Mouse (Mus musculus) thymus, adult 2 months (tissue): ENCODE results near the gene AW822073. TPM values are rescaled to one million over a fixed set of nuclear protein-coding genes. Genes with fewer than 3 reads are reported as not detected.

Source experiments
- DNase-seq: peaks from one replicate; pipeline ENCODE4 v3.0.0; 2021
- H3K27ac ChIP-seq: fragments of 200-500 bp; 2 replicates; pipeline ENCODE4 v1.5.1; 2012; ENCODE audit warnings: low read length, control low read depth; ENCODE audit not compliant: control insufficient read depth, insufficient read depth
- H3K27me3 ChIP-seq: fragments of 200-500 bp; 2 replicates; pipeline ENCODE4 v1.6.1; 2012; ENCODE audit warnings: mild to moderate bottlenecking, low read length, moderate library complexity, mixed read lengths; ENCODE audit not compliant: control insufficient read depth, insufficient read depth
- H3K36me3 ChIP-seq: fragments of 200-500 bp; 2 replicates; pipeline ENCODE4 v1.6.1; 2012; ENCODE audit warnings: mild to moderate bottlenecking, low read length, moderate library complexity; ENCODE audit not compliant: control insufficient read depth, insufficient read depth
- H3K4me1 ChIP-seq: fragments of 200-500 bp; replicated peaks from 2 replicates; pipeline ENCODE4 v1.6.1; 2012; ENCODE audit warnings: low read length; ENCODE audit not compliant: control insufficient read depth, insufficient read depth
- H3K4me3 ChIP-seq: fragments of 200-500 bp; 2 replicates; pipeline ENCODE4 v1.5.1; 2012; ENCODE audit warnings: mild to moderate bottlenecking, low read length, control low read depth, moderate library complexity; ENCODE audit not compliant: control insufficient read depth, insufficient read depth
- CTCF ChIP-seq: fragments of 200-500 bp; IDR thresholded peaks from 2 replicates; pipeline ENCODE4 v1.5.1; 2012; ENCODE audit warnings: mild to moderate bottlenecking, control low read depth, low read length, moderate library complexity, borderline replicate concordance; ENCODE audit not compliant: control insufficient read depth, poor library complexity, insufficient read depth; ENCODE audit errors: extremely low read depth
- POLR2A ChIP-seq: fragments of 200-500 bp; IDR thresholded peaks from 2 replicates; pipeline ENCODE4 v1.6.1; 2012; ENCODE audit warnings: mild to moderate bottlenecking, low read length, control low read depth, moderate library complexity; ENCODE audit not compliant: control insufficient read depth, poor library complexity, insufficient read depth; ENCODE audit errors: extremely low read depth
- WGBS: fragments of 180-500 bp; shearing (Covaris S2); methylation state at CpG from one replicate; pipeline ENCODE4 v1.1.7; 2018; 5-methylcytosine and 5-hydroxymethylcytosine counted together
- polyA plus RNA-seq: library from polyadenylated mRNA; depleted of rRNA; stranded (reverse); fragments of >200 nt; gene quantifications from 2 replicates; pipeline ENCODE4 v1.2.3, GENCODE M21; 2012; rRNA removed

Gene AW822073
- polyA plus RNA-seq, 1 experiment = not detected

- Histone ChIP-seq H3K27me3 (no peaks in the 10 kb centered on the region), H3K27ac (no peak overlapping the region), H3K4me1 (no peaks in the 10 kb centered on the region), H3K4me3 (no peak overlapping the region), H3K36me3 (no peaks in the 10 kb centered on the region)
- TF ChIP-seq CTCF (no peak), POLR2A (no peak)
- 39% methylated on average over 1 of the region's 1 CpGs for WGBS
- no peak for DNase-seq
Measured at GRCm38 (mm10) chr10:58205986-58206385, 18.7 kb downstream of the AW822073 start.

Other genes starting within 250 kb of the AW822073 start
- gene Duxf3, start 7.7 kb upstream of the AW822073 start, polyA plus RNA-seq = not detected in 2 replicates
- not detected in 2 replicates for gene Gm4981, start 11.8 kb upstream of the AW822073 start, polyA plus RNA-seq
- 10.3 and 11.7 TPM in 2 replicates for gene Gcc2, start 30.6 kb upstream of the AW822073 start, polyA plus RNA-seq
- gene Lims1, start 98.5 kb upstream of the AW822073 start, polyA plus RNA-seq = 30.1 and 38.8 TPM in 2 replicates
- 7.1 and 7.5 TPM in 2 replicates for gene Ranbp2, start 222.0 kb upstream of the AW822073 start, polyA plus RNA-seq